Mouse (Mus musculus): ENCODE data around the gene 2210016L21Rik.

DNA sequence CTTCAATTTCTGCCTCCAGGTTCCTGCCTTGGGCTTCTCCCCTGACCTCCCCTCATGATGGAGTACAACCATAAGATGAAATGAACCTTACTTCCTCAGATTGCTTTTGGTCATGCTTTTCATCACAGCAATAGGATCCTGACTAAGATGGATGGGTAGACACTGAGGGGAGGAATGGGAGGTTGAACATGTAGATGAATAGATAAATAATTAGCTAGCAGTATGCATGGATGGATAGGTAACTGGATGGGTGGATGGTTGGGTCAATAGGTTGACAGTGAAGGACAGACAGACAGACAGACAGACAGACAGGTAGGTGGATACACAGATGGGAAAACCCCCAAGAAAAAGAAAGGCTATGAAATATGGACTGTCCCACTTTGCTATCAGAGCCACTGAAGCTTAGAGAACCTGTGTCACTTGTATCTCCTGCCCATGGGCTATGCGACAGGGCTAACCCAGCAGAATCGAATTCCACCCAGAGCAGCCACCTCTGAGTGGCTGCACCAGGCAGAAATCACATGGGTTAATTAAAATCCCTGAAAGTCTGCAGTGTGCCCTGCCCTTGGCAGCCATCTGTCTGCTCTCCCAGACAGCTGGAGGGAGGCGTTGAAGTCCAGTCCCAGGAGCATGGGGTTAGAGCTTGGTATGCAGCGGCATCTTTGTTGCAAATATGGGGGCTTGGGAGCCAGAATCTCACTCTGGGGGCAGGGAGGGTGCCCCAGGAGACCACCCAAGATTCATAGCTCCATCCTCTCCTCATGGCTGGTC is 19.8 kb downstream of the 2210016L21Rik start:
- TF ChIP-seq POLR2A (IDR thresholded peaks at IDR 0.05; ENCODE audit: borderline replicate concordance, extremely low read depth, low read depth, low read length) (no peak), CTCF (IDR thresholded peaks at IDR 0.05; ENCODE audit: insufficient read depth, low read length) (no peak)

Data from lung, adult 2 months (tissue).